Mouse (Mus musculus) retina, postnatal 7 days (tissue): ENCODE data around the gene Olfr509.
"Not testable (repeated sequence)": the region's sequence is repeated elsewhere in the genome, so short reads cannot be mapped to it uniquely, and the experiment has no call there.

Experiments
- DNase-seq: peaks from one replicate; pipeline ENCODE4 v3.0.0-alpha.2; 2012; ENCODE audit warnings: low read depth, low spot score

Gene Olfr509

GRCm38 (mm10) chr7:108651806-108652205, at the start of gene Olfr509:
Gene Olfr509 (minus strand): TSS chr7:108651906.
- no peak for DNase-seq

GRCm38 (mm10) chr7:108678886-108679285, 27.2 kb upstream of the Olfr509 start:
- DNase-seq: no peak

DNA sequence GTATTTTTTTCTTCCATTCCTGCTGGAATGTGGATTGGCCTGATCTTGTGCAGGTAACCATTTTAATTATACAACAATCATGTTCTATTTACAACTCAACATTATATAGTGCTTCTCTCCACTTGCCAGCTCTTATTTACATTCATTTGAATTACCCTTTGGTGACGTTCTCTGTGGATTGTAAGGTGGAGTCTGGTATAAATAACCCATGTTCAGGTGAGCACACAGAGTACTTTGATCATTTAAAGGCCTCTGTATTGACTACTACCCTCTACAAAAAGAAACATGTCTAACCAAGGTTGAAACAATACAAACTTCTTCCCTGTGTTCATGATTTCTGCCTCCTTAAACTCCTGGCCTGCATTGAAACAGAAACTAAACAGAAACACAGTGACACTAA, 19.4 kb upstream of the Olfr509 start:
- DNase-seq: no peak

GRCm38 (mm10) chr7:108666118-108666517, 14.4 kb upstream of the Olfr509 start, which contains the start of gene Olfr510:
Gene Olfr510 (plus strand): TSS chr7:108666418.
- no peak for DNase-seq

DNA sequence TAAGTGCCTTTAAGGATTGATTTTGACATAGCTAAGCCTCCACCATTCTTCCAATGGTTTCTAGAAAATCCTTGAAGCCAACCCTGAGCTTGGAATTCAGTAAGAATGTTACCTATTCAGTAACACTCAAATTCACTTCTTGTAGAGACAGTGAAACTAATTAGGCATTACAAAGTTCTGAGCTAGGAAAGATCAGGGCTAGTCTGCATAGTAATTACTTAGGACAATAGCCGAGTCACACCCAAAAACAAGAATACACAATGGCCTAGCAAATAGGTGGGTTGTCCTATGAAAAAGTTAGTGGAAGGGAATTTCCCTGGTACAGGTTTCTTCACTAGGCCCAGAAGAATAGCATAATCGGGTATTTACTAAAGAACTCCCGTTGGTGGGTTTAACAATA, 10.7 kb upstream of the Olfr509 start:
- DNase-seq: no peak

DNA sequence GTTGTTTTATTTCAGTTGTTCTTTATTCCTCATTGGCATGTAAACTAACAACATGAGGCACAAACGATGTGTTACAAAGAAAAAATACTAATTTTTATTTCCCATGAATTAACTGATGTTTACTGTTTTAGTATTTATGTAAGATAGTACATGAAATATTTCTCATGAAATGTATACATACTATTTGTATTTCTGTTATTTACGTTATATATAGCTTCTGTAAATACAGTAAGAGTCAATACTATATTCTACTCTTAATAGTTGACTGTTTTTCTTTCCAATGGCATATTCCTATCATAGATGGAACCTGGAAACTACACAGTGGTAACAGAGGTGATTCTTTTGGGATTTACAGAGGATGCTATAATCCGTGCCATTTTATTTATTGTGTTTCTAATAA, 22.0 kb downstream of the Olfr509 start, which contains the start of gene Olfr508:
Olfr508 (plus strand) TSS at position 301 of the 400 bp plus-strand sequence.
- no peak for DNase-seq

DNA sequence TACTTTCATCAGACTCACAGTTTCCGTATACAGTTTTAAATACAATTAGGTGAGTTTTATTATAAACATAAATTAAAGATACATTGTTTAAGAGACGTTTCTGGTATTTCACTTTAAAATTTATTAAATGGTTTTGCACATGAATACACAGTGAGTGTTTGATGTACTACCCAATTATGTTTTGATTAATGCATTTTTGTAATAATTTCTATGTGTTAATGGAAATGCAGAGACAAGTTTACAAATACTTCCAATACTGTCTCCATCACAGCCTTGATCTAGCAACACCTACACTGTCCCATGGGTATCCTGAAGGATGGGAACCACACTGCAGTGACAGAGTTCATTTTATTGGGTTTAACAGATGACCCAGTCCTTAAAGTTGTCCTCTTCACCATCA, 30.2 kb downstream of the Olfr509 start, which contains the start of gene Olfr507:
Olfr507 (plus strand) TSS at position 301 of the 400 bp plus-strand sequence.
- no peak for DNase-seq

DNA sequence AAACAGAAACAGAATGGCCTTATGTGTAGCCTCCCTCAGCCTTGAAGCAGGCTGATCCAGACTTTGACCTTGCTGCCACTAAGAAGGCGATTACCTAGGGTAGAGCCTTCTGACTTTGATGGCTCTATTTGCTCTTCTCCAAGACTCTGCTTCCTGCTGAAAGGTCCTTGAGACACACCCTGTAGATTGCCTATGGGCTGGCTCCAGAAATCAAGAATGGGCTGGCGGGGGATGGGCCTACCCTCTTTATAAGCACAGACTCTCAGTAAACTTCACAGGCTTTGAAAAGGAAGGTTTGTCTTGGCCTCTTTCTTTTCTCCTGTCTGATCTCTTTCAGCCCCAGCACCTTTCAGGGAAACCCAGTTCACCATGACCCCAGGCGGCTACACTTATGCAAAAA, 34.9 kb downstream of the Olfr509 start:
- DNase-seq: not testable (repeated sequence)

DNA sequence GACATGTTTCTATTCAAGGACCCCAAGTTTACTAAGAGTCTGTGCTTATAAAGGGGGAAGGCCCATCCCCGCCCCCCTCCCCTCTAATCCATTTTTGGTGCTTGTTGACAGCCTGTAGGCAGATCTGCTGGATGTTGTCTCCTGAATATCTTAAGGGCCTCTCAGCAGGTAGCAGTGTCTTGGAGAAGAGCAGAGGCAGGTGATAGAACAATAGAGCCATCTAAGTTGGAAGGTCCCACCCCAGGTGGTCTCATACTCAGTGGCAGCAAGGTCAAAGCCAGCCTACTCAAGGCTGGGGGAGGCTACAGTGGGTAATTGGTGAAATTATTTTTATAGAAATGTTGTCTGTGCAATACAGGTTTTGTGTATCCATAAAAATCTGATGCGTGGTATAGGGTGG, 37.6 kb downstream of the Olfr509 start:
- DNase-seq: no peak

- no peak for DNase-seq
These were observed 41.2 kb downstream of the Olfr509 start, which contains the start of gene Olfr506 for GRCm38 (mm10) chr7:108610487-108610886. Gene Olfr506 (plus strand): TSS chr7:108610787.

GRCm38 (mm10) chr7:108601916-108602315, 49.8 kb downstream of the Olfr509 start:
- not testable (repeated sequence) for DNase-seq
